Mouse (Mus musculus) skeletal muscle tissue, adult 2 months (tissue): ENCODE data around the gene Robo2.

Experiments
- DNase-seq: peaks from one replicate; pipeline ENCODE4 v3.0.0-alpha.2; 2012; ENCODE audit warnings: low read depth, low spot score

Gene Robo2

GRCm38 (mm10) chr16:73939423-73940210, 472.0 kb downstream of the Robo2 start:
- no peak for DNase-seq

- DNase-seq, result no peak
These were observed 481.3 kb downstream of the Robo2 start for GRCm38 (mm10) chr16:73930323-73930722.

- DNase-seq, result no peak
These were observed 484.1 kb downstream of the Robo2 start for GRCm38 (mm10) chr16:73927481-73927880.

- DNase-seq, result no peak
These were observed 496.2 kb downstream of the Robo2 start for GRCm38 (mm10) chr16:73915425-73915824.

- DNase-seq, result no peak
These were observed 496.7 kb downstream of the Robo2 start for GRCm38 (mm10) chr16:73914936-73915335.

GRCm38 (mm10) chr16:73908504-73908903, 503.1 kb downstream of the Robo2 start:
- no peak for DNase-seq

GRCm38 (mm10) chr16:73896856-73897255, 514.8 kb downstream of the Robo2 start:
- DNase-seq, result no peak

GRCm38 (mm10) chr16:73881911-73882310, 529.7 kb downstream of the Robo2 start:
- no peak for DNase-seq

GRCm38 (mm10) chr16:73877973-73878372, 533.7 kb downstream of the Robo2 start:
- no peak for DNase-seq

GRCm38 (mm10) chr16:73874991-73875390, 536.6 kb downstream of the Robo2 start:
- DNase-seq, result no peak

- DNase-seq, result no peak
These were observed 537.6 kb downstream of the Robo2 start for GRCm38 (mm10) chr16:73873828-73874558.

- no peak for DNase-seq
These were observed 541.3 kb downstream of the Robo2 start for GRCm38 (mm10) chr16:73870296-73870695.

GRCm38 (mm10) chr16:73869527-73870212, 542.0 kb downstream of the Robo2 start:
- DNase-seq, result no peak

- no peak for DNase-seq
These were observed 547.0 kb downstream of the Robo2 start for GRCm38 (mm10) chr16:73864625-73865024.

- DNase-seq, result peak; percentile 2
These were observed 547.9 kb downstream of the Robo2 start for GRCm38 (mm10) chr16:73863748-73864147.

- no peak for DNase-seq
These were observed 552.9 kb downstream of the Robo2 start for GRCm38 (mm10) chr16:73858717-73859116.

- DNase-seq, result no peak
These were observed 555.8 kb downstream of the Robo2 start for GRCm38 (mm10) chr16:73855821-73856220.
